10 mouse cellular contexts compared by ENCODE assay signal in genomic region chr6:98843598-98843997, GRCm38 (mm10).
A peak's percentile ranks its signal among the peaks of the same experiment; 100 is the strongest.
DNase-seq lines count a peak whose midpoint lies in the region; ATAC-seq and TF ChIP-seq lines count a peak whose summit lies in the region.
"Had no signal": no experiment of that assay in that cellular context is flagged by ENCODE, and none has a peak within 500 bp of the region (broad histone marks: within the 10 kb centered on the region; RNA-seq: fewer than 3 reads in every experiment).

No protein-coding gene starts in this region.

- no peaks in the 10 kb centered on the region for H3K36me3 ChIP-seq in MEL (ENCODE audit: control insufficient read depth in 1 of 2, insufficient read depth in 2 of 2, low read length in 2 of 2)
- no peaks in the 10 kb centered on the region for H3K36me3 ChIP-seq in heart, embryonic 10.5 days
- H3K36me3 ChIP-seq: embryonic facial prominence, embryonic 15.5 days; neural tube, embryonic 12.5 days had no signal

- 55% methylated on average over 5 of the region's 5 CpGs for WGBS in heart, embryonic 10.5 days

- peaks cover 0 to 4% of the 10 kb centered on the region in 2 experiments; a peak in 1 of 4 replicates for H3K4me1 ChIP-seq in MEL (ENCODE audit: control insufficient read depth in 1 of 2, insufficient read depth in 2 of 2, low read length in 2 of 2)
- peaks cover 18% of the 10 kb centered on the region for H3K4me1 ChIP-seq in heart, embryonic 10.5 days
- H3K4me1 ChIP-seq: neural tube, embryonic 12.5 days had no signal

- no peaks in the 10 kb centered on the region for H3K79me2 ChIP-seq in MEL (ENCODE audit: control insufficient read depth, insufficient read depth, low read length, poor library complexity)

- no peak for TF ChIP-seq EP300 in MEL (IDR thresholded peaks at IDR 0.05; ENCODE audit: low read depth in 1 of 2, low read length in 2 of 2)

- no peak for ATAC-seq in inflammation-experienced regulatory T-cells, adult 6 months

- H3K4me3 ChIP-seq in MEL (ENCODE audit: control insufficient read depth in 1 of 2, insufficient read depth in 1 of 2, low read depth in 2 of 2, low read length in 2 of 2) = no peak overlapping the region
- no peak overlapping the region for H3K4me3 ChIP-seq in heart, embryonic 10.5 days
- H3K4me3 ChIP-seq: embryonic facial prominence, embryonic 15.5 days; neural tube, embryonic 12.5 days had no signal

- no peaks in the 10 kb centered on the region for H3K9me3 ChIP-seq in MEL (replicated peaks; ENCODE audit: insufficient read depth, low read length)
- no peaks in the 10 kb centered on the region for H3K9me3 ChIP-seq in heart, embryonic 10.5 days
- H3K9me3 ChIP-seq: embryonic facial prominence, embryonic 15.5 days; neural tube, embryonic 12.5 days had no signal

- no peak for TF ChIP-seq CTCF in MEL (IDR thresholded peaks at IDR 0.05 in 2 of 3, conservative IDR thresholded peaks at IDR 0.05 in 1 of 3; ENCODE audit: control insufficient read depth in 1 of 3, insufficient read depth in 1 of 3, low read depth in 2 of 3, low read length in 3 of 3, poor library complexity in 1 of 3, severe bottlenecking in 1 of 3)

- H3K27me3 ChIP-seq in MEL (ENCODE audit: control insufficient read depth in 1 of 2, insufficient read depth in 2 of 2, low read length in 2 of 2) = no peaks in the 10 kb centered on the region; a peak in 1 of 4 replicates
- H3K27me3 ChIP-seq in heart, embryonic 10.5 days (ENCODE audit: insufficient read depth, poor library complexity, severe bottlenecking) = no peaks in the 10 kb centered on the region
- H3K27me3 ChIP-seq: embryonic facial prominence, embryonic 15.5 days; neural tube, embryonic 12.5 days had no signal

- no peak overlapping the region for H3K27ac ChIP-seq in MEL (ENCODE audit: control insufficient read depth, low read depth, low read length)
- H3K27ac ChIP-seq in heart, embryonic 10.5 days = peak overlapping the region; percentile 29; the same call in 1 of the 2 replicates
- H3K27ac ChIP-seq: embryonic facial prominence, embryonic 15.5 days; neural tube, embryonic 12.5 days had no signal

- no peak for TF ChIP-seq POLR2A in MEL (IDR thresholded peaks at IDR 0.05; ENCODE audit: control insufficient read depth in 1 of 2, insufficient read depth in 1 of 2, low read depth in 1 of 2, low read length in 2 of 2, poor library complexity in 1 of 2)

- no peak overlapping the region for H3K9ac ChIP-seq in MEL (ENCODE audit: control insufficient read depth, low read depth, low read length, poor library complexity, severe bottlenecking)
- H3K9ac ChIP-seq: embryonic facial prominence, embryonic 15.5 days; neural tube, embryonic 12.5 days had no signal

- peak; percentile 9 to 13 for DNase-seq in cerebellum, postnatal 14 days
- no peak for DNase-seq in cerebellum, adult 8-10 months
- peak; percentile 29 for DNase-seq in MEL (ENCODE audit: low read depth, low spot score)
- no peak for DNase-seq in heart, embryonic 10.5 days (ENCODE audit: low spot score)
- DNase-seq in lung, postnatal 36 days = peak; percentile 54
- DNase-seq in c-Kit-positive CD71-positive TER-119-positive erythroid progenitor cells, embryonic 14.5 days (ENCODE audit: low spot score) = no peak
- DNase-seq in right cerebral cortex, postnatal 25 days = no peak

- TF ChIP-seq RAD21 in MEL (IDR thresholded peaks at IDR 0.05; ENCODE audit: low read depth, low read length) = no peak

TF ChIP-seq in MEL, 35 proteins besides CTCF, POLR2A, EP300 and RAD21:
- TF ChIP-seq RCOR1 (IDR thresholded peaks at IDR 0.05; ENCODE audit: low read depth, low read length) (no peak), GABPA (IDR thresholded peaks at IDR 0.05; ENCODE audit: low read depth, low read length) (no peak), ETS1 (IDR thresholded peaks at IDR 0.05; ENCODE audit: low read depth, low read length) (peak; percentile 43; the same call in 1 of the 2 replicates)

Comparison
In these comparisons a context has a peak if more than half of its experiments do, and no peak if none do; other contexts are left out.
1. DNase-seq: peak in cerebellum, postnatal 14 days (2 of 2), MEL (single experiment) and lung, postnatal 36 days (single experiment); none in cerebellum, adult 8-10 months (single experiment), heart, embryonic 10.5 days (single experiment), c-Kit-positive CD71-positive TER-119-positive erythroid progenitor cells, embryonic 14.5 days (single experiment) and right cerebral cortex, postnatal 25 days (single experiment).